Mouse (Mus musculus): Measurements from ENCODE around the gene Cfap99. TPM values are rescaled to one million over a fixed set of nuclear protein-coding genes. Genes with fewer than 3 reads are reported as not detected.

Cfap99 gene
- total RNA-seq (2021), result under 1 TPM; 0.39 to 0.41 TPM
- long read RNA-seq, experiment 1, partial matches to known transcripts, result 0 of 1 reads
- long read RNA-seq, experiment 1, other reads (novel, unspliced or antisense), result 1 of 1 reads
- long read RNA-seq, experiment 2, partial matches to known transcripts, result 0 of 1 reads
- long read RNA-seq, experiment 2, other reads (novel, unspliced or antisense), result 1 of 1 reads

DNA sequence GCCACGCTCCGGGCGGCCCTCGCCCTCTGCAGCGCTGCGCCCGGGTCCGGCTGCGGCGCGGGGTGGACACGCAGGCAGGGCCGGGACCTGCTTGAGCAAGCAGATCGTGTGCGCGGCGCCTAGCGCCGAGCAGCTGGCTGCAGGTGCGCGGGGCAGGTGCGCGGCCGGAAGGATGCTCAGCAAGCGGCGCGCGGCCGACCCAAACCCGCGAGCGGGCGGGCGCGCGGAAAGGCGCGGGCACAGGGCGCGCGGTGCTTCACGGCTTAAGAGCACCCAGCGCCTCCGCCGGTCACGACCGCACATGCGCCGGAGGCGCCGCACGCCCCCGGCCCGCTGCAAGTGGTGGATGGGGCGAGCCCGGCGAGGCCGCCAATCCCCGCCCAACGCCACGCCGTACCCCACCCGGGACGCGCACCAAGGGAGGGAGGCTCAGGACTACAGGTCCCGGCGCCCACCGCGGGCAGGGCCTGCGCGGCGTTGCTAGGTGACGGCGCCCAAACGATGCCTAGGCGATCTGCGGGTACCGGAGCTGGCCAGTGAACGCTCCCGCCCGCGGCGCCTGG is at the start of gene Cfap99, which contains the start of gene Zfyve28:
Gene Cfap99, plus strand, starts transcription at position 447 of the 563 bp plus-strand sequence.
Gene Zfyve28, minus strand, starts transcription at position 296 of the 563 bp plus-strand sequence.
- peak; percentile 91 to 96 for DNase-seq (ENCODE audit: low spot score in 2 of 2)

DNA sequence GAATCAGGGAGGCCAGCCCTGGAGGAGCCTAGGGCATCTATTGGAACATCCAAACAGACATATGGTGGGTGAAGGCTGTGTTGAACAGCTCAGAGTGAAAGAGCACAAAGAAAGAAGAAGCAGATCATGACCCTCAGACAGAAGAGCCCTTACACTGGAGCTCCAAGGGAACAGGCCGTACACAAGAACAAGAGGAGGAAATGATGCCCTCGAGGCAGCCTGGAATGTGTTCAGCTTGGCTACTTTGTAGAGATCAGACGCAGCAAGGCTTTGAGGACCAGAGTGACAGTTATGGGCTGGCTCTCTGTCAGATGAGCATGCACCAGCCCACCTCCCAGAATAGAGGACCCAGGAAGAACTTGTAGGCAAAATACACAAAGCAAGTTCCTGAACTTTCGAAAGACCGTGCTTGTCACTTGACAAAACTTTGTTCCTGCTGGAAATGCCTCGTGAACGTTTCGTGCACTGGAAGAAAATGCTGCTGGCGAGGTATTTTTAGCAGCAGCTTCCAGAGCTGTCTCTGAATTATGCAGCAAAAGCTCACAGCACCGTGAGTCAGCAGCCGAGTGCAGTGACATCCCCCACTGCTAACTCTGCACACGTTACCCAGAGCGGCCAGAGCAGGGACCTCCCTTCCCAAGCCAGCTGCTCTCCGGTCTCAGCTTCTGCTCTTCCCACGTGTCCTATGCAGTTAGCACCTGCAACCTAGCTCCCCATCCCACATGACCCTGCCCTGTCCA is 46.0 kb upstream of the Cfap99 start:
- DNase-seq (ENCODE audit: low spot score in 2 of 2), result peak; percentile 52 to 59

DNA sequence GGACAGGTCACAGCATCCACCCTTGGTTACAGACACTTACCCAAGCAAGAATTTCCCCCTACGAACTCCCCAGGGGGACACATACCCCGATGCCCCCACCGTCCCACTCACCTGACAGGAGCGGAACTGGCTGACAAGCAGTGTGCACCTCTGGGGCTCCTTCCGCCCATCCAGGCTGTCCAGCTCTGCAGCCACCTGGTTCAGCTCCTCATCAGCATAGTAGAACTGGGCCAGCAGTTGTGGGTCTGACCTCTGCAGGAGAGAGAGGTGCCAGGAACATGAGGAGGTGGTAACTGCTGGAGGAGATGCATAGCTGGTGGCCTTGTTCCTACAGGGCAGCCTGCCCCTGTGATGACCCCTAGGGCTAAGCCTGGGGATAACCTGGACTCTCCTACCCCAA is 45.3 kb upstream of the Cfap99 start:
- no peak for DNase-seq (ENCODE audit: low spot score in 2 of 2)

DNA sequence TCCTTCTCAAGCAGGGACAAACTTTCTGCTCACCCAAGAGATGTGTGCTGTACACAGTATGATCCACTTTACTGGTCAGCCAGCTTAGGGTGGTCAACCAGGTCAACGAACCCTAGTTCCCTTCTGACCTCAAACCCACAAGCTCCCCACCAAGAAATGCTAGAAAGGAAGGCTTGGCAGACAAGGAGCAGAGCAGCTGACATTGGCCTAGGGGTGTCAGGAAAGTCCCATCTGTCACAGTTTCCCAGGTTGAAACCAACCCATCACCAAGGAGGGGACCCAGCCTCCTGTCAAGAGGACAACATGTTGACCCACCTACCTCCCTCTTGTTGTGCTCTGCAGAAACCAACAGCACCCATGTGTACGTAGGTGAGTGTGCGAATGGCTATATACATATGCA is 42.0 kb upstream of the Cfap99 start:
- DNase-seq (ENCODE audit: low spot score in 2 of 2), result no peak

DNA sequence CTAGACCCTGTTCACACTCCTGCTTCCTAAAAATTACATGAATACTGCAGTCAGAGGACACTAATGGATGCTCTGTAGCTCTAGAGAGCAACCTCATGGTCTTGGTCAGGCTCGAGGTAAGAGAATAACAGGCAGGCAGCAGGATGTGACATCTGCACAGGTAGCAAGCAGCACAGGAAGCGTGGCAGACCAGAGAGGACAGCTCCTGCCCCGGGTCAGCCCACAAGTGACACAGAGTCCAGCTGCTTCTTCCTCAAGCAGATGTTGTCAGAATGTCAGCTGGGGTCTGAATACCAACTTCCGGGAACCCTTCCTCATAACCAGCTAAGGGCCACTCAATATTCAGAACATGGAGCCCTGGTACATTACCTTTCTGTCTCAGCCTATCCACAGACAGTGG is 39.3 kb upstream of the Cfap99 start:
- no peak for DNase-seq (ENCODE audit: low spot score in 2 of 2)

DNA sequence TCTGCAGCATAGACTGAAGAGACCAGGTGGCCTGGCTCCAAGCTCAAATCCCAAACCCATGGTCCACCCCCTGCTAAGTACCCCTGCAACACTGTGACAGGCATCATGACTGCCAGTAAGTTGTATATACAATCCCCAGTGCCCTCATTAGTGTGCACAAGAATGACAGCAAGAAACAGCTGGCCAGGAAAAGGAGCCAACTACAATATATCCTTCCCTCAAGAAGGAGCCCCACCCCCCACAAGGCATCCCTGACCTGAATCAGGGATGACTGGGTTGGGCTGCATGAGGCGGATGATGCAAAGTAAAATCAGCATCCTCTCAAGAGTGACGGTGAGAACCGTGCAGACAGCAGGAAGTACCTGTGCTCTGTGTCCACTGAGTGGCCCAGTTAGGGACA is 38.3 kb upstream of the Cfap99 start:
- DNase-seq (ENCODE audit: low spot score in 2 of 2), result no peak

DNA sequence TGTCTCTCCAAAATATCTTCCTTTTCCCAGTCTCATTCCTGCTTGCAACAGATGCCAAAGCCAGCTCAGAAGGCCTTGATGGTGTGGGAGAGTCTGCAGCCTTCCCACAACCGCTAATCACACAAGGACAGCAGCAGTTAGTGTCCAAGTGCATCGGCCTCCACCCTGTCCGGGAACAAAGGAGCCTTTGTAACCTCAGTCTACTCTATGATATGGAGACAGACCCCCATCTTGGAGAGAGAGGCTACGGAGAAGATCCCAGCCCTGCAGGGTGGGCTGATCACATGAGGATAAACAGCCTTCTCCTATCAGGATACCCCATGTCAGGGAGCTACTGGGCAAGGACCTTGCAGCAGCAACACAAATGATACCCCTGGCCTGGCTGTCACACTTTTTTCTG is 36.6 kb upstream of the Cfap99 start:
- DNase-seq (ENCODE audit: low spot score in 2 of 2), result no peak

DNA sequence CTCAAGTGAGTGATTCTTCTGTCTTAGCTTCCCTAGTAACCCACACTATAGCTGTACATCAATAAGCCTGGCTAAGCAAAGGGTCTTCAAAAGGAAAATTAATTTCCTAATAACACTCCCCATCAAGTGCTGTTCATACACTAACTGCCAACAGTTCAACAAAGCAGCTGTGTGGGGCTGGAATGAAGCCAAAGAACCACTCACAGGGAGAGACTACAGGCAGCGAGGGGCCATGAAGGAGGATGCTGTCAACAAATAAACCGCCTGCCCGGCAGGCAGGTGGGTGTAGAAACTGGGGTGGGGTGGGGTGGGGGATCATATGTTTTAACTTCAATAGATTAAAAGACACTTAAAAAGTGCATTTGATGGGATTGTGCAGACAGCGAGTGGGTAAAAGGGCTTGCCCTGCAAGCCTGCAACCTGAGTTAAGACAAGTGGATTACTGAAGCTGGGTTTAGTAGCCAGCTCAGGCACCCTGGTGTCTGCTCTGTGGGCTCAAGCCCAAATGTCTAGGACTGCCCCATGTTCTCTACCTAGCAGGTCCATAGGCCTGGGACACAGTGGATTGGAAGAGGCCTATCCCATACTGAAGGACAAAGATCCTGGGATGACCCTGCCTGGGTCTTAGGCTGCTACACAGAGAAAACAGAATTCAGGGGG is 36.0 kb upstream of the Cfap99 start:
- DNase-seq (ENCODE audit: low spot score in 2 of 2), result peak in 1 of 2 experiments; percentile 62

DNA sequence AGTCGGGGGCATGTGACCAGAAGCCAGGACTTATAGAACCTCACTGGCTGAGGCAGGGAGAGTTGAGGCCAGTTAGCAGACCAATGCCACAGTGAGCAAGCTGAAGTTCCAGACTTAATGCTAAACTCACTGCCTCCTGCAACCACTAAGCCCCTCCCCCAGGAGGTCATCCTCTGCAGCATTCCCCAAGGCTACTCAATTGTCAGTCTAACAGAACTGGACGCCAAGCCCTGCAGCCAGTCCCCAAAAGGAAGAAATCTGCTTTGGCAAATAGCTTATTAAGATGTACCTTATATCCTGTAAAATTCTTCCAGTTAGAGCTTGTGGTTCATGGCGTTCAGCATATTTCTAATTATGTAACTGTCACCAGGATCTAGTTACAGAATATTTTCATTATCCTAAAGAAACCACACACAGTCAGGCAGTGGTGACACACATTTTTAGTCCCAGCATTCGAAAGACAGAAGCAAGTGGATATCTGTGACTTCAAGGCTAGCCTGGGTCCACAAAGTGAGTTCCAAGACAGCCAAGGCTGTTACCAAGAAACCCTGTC is 35.4 kb upstream of the Cfap99 start:
- no peak for DNase-seq (ENCODE audit: low spot score in 2 of 2)

DNA sequence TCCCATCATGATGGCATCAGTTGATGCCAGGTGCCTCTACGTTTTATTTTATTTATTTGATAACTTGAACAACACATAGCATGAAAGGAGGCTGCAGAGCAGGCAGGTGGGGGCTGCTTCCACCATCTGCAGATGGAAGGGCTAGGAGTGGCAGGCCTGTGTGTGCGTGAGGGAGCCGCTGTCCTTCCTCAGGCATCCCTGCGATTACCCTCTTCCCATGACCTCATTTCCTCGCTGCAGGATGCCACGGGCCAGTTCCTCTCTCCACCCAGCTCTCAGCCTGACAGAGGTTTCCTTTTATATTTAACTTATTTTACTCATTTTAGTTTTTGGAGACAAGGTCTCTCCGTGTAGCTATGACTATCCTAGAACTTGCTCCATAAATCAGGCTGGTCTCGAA is 34.1 kb upstream of the Cfap99 start:
- no peak for DNase-seq (ENCODE audit: low spot score in 2 of 2)

DNA sequence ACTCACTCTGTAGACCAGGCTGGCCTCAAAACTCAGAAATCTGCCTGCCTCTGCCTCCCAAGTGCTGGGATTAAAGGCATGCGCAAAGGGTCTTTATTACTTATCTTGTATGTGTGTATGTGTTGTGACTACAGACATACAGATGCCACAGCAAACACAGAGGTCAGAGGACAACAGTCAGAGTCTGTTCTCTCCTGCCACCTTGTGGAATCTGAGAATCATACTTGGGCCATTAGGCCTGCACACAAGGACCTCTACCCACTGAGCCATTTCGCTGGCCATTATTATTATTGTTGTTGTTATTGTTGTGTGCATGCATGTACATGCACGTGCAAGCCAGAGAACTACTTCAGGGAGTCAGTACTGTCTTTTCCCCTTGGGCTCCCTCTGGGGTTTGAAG is 33.2 kb upstream of the Cfap99 start:
- no peak for DNase-seq (ENCODE audit: low spot score in 2 of 2)

DNA sequence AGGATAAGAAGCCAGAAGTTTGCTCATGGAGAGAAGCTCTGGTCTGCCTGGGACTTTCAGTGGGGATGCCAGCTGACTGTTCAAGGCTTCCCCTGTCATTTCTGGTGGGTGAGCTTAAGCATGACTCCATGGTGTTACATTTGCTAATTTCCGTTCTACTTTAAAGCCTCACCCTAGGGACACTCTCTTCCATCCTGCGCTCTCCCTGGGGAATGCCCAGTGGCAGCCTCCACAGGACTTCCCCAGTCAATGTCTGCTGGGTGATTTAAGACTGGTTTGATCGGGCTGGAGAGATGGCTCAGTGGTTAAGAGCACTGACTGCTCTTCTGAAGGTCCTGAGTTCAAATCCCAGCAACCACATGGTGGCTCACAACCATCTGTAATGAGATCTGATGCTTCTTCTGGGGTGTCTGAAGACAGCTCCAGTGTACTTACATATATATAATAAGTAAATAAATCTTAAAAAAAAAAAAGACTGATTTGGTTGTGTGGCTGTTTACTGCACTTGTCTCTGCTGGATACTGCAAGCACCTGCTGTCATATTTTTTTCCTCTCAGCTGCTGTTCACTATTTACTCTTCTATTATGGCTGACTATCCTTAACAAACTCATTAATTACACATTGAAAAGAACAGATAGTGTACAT is 29.1 kb upstream of the Cfap99 start:
- DNase-seq (ENCODE audit: low spot score in 2 of 2), result no peak

DNA sequence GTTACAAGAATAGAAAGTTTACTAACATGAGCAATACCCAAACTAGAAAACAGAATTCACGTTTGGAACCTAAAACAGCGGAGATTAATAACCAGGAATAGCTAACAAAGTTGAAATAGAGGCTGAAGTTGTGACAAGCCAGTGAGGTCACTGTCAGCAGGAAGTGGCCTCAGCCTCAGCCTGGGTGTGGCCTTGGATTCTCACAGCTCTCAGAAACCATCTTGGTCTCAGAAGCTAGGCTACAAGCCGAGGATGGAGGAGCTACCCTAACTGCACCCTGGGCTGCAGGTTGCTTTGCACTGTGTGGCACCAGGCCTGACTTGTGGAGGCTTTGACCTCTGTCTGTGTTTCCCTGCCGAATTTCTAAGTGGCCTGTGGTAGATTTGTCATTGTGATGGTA is 22.3 kb upstream of the Cfap99 start:
- DNase-seq (ENCODE audit: low spot score in 2 of 2), result no peak

DNA sequence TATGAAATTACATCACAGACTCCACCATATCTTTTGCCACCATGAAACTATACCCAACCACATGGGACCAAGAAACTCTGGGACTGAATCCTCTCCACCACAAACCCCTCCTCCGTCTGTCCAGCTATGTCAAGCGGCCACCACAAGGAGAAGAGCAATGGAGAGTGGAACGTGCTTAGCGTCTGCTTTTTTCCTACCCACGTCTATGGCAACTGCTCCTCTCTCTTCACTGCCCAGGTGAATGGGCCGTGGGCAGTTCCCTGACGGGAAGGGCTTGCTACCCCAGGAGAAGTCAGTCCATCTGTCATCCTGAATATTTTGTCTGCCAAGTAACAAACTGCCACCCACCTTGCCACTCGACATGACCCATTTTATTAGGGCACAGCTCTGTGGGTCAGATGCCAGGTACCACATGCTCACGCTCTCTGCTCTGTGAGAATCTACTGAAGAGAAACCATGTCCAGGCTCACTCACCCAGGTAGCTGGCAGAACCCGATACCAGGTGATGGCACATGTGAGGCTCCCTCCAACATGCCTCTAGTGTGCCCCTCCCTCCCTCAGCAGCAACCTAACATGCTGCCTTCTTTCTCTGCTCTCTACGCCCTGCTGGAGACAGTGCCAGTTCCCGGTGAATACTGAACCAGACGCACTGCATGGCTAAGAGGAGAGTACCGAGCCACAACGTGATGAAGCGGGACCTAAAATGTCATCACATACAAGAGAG is 19.0 kb upstream of the Cfap99 start:
- no peak for DNase-seq (ENCODE audit: low spot score in 2 of 2)

DNA sequence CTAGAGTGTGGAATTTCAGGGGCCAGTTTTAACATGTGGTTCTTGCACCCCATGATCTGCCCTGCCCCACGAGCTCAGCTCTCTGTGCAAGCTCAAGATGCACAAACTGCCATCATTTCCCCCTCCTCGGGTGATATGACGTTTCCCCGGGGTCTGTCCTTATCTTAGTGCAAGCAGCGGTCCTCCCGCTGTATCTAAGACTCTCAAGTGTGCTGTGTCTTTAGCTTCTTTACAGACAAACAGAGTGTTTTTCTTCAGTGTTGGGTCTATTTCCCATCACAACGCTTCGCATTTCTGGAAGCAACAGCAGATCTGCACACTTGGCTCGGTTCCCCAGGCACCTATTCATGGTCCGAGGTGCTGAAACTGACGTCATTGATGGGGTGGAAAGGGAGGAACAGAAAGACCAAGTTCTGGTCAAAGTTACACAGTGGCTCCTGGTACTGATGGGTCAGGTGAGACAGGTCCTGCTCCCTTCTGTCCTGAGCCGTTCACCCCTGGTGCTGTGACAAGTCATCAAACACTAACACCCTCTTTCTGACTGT is 18.4 kb upstream of the Cfap99 start:
- DNase-seq (ENCODE audit: low spot score in 2 of 2), result no peak

DNA sequence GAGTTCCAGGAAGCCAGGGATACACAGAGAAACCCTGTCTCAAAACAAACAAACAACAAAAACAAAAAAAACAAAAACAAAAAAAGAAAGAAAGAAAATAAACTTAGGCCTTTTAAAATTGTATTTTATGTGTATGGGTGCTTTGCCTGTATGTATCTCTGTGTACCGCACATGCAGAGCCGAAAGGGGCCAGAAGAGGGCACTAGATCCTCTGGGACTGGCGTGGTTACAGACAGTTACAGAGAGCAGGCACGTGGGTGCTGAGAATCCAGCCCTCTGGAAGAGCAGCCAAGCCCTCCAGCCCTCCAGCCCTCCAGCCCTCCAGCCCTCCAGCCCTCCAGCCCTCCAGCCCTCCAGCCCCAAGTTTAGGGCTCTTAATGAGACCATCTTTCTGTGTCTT is 16.7 kb upstream of the Cfap99 start:
- no peak for DNase-seq (ENCODE audit: low spot score in 2 of 2)

DNA sequence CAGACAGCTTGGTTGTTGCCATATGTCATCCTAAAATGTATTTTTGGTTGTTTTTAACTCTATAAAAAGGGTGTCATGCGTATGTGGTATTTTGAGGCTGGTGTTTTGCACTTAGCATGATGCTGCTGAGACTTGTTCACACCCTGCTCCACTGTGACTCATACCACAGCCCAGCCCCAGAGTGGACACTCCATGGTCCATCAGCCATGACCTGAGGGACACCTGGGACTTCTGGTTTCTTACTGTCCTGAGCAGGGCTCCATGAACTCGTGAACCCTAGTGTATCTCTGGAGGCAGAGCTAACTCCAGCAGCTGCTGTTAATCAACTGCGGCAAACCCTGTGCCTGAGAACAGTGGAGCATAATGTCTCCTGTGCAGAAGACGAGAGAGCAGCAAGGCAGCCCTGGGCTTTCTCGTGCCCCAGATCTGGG is 15.1 kb upstream of the Cfap99 start:
- DNase-seq (ENCODE audit: low spot score in 2 of 2), result no peak

DNA sequence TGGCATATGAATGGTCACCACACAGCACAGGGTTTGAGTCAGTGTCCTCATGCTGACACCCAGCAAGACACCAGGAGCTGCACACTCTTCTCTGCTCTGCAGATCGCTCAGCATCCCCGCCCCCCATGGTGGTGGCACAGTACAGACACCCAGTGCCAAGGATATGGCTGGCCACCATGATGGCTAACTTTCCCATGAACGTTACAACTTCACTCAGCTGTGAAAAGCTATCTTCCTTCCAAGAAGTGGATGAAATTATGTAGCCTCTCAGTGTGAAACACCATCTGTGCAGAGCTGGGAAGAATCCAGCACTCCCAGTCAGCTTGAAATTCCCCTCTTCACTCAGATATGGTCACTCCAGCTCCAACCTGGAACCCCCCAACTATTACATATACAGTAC is 14.1 kb upstream of the Cfap99 start:
- peak in 1 of 2 experiments; percentile 40 for DNase-seq (ENCODE audit: low spot score in 2 of 2)

DNA sequence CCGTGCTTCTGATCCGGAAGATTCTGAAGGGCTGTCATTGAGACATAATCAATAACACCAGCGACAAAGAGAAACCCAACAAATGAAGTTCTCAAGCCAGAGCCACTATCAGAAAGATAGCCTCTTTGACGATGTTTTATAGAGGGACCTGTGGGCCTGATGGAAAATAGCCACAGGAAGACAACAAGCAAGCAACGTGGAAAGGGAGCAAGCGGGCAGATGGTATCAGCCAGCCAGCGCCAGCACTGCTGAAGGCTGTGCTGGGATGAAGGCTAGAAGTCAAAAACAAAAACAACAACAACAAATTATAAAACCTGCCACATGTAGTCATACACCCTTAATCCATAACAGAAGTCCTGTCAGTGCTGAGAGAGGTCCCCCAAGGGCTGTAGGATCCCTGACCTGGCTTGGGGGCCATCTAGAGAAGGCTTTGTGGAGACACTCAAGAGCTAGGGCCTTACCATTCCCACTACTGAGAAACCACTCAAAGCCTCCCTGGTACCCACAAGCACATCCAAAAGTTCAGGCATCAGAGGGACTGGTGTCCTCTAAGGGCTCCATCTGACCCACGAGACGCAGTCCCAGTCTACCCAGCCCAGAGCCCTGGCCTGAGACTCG is 13.6 kb upstream of the Cfap99 start:
- DNase-seq (ENCODE audit: low spot score in 2 of 2), result no peak

DNA sequence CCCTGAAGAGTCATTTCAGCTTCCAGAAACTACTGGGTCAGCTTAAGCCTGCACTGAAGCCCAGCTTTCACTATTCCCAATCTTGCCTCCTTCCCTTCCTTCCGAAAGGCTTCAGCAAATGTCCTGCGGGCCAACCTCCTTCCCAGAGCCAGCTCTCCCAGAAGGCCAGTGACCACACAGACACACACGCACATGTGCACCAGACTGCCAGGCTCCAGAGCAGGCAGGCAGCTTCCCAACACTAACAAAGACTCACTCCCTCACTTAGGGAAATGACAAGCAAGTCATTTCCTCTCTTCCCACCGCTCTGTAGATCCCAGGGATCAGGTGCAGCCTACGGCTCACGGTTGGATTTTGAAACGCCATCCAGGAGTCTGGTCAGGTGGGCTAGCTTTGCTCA is 12.2 kb upstream of the Cfap99 start:
- no peak for DNase-seq (ENCODE audit: low spot score in 2 of 2)
